Mouse (Mus musculus) ZHBTc4 (cell line): ENCODE results near the gene Ugt1a6b.
"Not testable (repeated sequence)": the region's sequence is repeated elsewhere in the genome, so short reads cannot be mapped to it uniquely, and the experiment has no call there.

Experiments
- DNase-seq: peaks from one replicate; pipeline ENCODE4 v3.0.0-alpha.2; 2011; ENCODE audit warnings: low read depth, low spot score

Ugt1a6b gene

GRCm38 (mm10) chr1:88103019-88103418 is at the start of gene Ugt1a6b:
TSS of gene Ugt1a6b (plus strand) at chr1:88103252.
- DNase-seq, result not testable (repeated sequence)

- DNase-seq, result no peak
Measured at GRCm38 (mm10) chr1:88055088-88055487, 48.0 kb upstream of the Ugt1a6b start, which contains the start of gene Ugt1a10. TSS of gene Ugt1a10 (plus strand) at chr1:88055388.

GRCm38 (mm10) chr1:88066472-88067102 is 36.5 kb upstream of the Ugt1a6b start:
- not testable (repeated sequence) for DNase-seq

- no peak for DNase-seq
Measured at GRCm38 (mm10) chr1:88070495-88070894, 32.6 kb upstream of the Ugt1a6b start, which contains the start of gene Ugt1a9. TSS of gene Ugt1a9 (plus strand) at chr1:88070800.

GRCm38 (mm10) chr1:88070902-88071301 is 32.1 kb upstream of the Ugt1a6b start:
- no peak for DNase-seq

- no peak for DNase-seq
Measured at GRCm38 (mm10) chr1:88074471-88074870, 28.6 kb upstream of the Ugt1a6b start.

- DNase-seq, result no peak
Measured at GRCm38 (mm10) chr1:88077128-88077527, 25.9 kb upstream of the Ugt1a6b start.

GRCm38 (mm10) chr1:88081670-88082069 is 21.4 kb upstream of the Ugt1a6b start:
- DNase-seq, result no peak

- no peak for DNase-seq
Measured at GRCm38 (mm10) chr1:88086125-88086524, 16.9 kb upstream of the Ugt1a6b start.

GRCm38 (mm10) chr1:88087513-88087912 is 15.5 kb upstream of the Ugt1a6b start, which contains the start of gene Ugt1a8:
TSS of gene Ugt1a8 (plus strand) at chr1:88087813.
- no peak for DNase-seq

- DNase-seq, result no peak
Measured at GRCm38 (mm10) chr1:88092341-88092740, 10.7 kb upstream of the Ugt1a6b start.

- peak; percentile 39 for DNase-seq
Measured at GRCm38 (mm10) chr1:88094270-88094676, 8.8 kb upstream of the Ugt1a6b start.

GRCm38 (mm10) chr1:88094941-88095492 is 8.0 kb upstream of the Ugt1a6b start, which contains the start of gene Ugt1a7c:
TSS of gene Ugt1a7c (plus strand) at chr1:88095062.
- DNase-seq, result no peak

GRCm38 (mm10) chr1:88098546-88098945 is 4.5 kb upstream of the Ugt1a6b start:
- not testable (repeated sequence) for DNase-seq

- DNase-seq, result not testable (repeated sequence)
Measured at GRCm38 (mm10) chr1:88099691-88100090, 3.4 kb upstream of the Ugt1a6b start.

GRCm38 (mm10) chr1:88103697-88104468 is 831 bp downstream of the Ugt1a6b start:
- DNase-seq, result not testable (repeated sequence)

- no peak for DNase-seq
Measured at GRCm38 (mm10) chr1:88104667-88105430, 1.8 kb downstream of the Ugt1a6b start.

- DNase-seq, result no peak
Measured at GRCm38 (mm10) chr1:88105656-88106055, 2.6 kb downstream of the Ugt1a6b start.

- not testable (repeated sequence) for DNase-seq
Measured at GRCm38 (mm10) chr1:88109027-88109557, 6.0 kb downstream of the Ugt1a6b start.

GRCm38 (mm10) chr1:88109604-88110003 is 6.6 kb downstream of the Ugt1a6b start:
- not testable (repeated sequence) for DNase-seq

GRCm38 (mm10) chr1:88112769-88113168 is 9.7 kb downstream of the Ugt1a6b start:
- DNase-seq, result not testable (repeated sequence)
